Mouse (Mus musculus) limb, embryonic 14.5 days (tissue): ENCODE data around the gene Fam234b. TPM values are rescaled to one million over a fixed set of nuclear protein-coding genes. Genes with fewer than 3 reads are reported as not detected.

Experiments
- ATAC-seq: fragments of 200-750 bp; cut with Nextera tagmentation; 2 replicates; pipeline ENCODE4 v1.8.0; 2017; ENCODE audit warnings: low read depth, moderate number of reproducible peaks, moderate TSS enrichment; ENCODE audit not compliant: low FRiP score
- DNase-seq: peaks from one replicate; pipeline ENCODE4 v3.0.0-alpha.2; 2015; ENCODE audit warnings: low spot score
- H3K27ac ChIP-seq: fragments of 300-500 bp; sonication (generic); replicated peaks from 2 replicates; pipeline ENCODE4 v1.5.1; 2014; ENCODE audit warnings: low read depth, mild to moderate bottlenecking, low read length, moderate library complexity, mixed read lengths
- H3K27me3 ChIP-seq: fragments of 300-500 bp; sonication (generic); 2 replicates; pipeline ENCODE4 v1.6.1; 2014; ENCODE audit warnings: low read length, mixed read lengths; ENCODE audit not compliant: control insufficient read depth, insufficient read depth
- H3K36me3 ChIP-seq: fragments of 300-500 bp; sonication (generic); 2 replicates; pipeline ENCODE4 v1.6.1; 2014; ENCODE audit warnings: mild to moderate bottlenecking, low read length, moderate library complexity, mixed read lengths; ENCODE audit not compliant: control insufficient read depth, insufficient read depth
- H3K4me1 ChIP-seq: fragments of 300-500 bp; sonication (generic); 2 replicates; pipeline ENCODE4 v1.6.1; 2014; ENCODE audit warnings: antibody characterized with exemption, low read length, mixed read lengths; ENCODE audit not compliant: control insufficient read depth, insufficient read depth
- H3K4me2 ChIP-seq: fragments of 300-500 bp; sonication (generic); replicated peaks from 2 replicates; pipeline ENCODE4 v1.6.1; 2014; ENCODE audit warnings: low read depth, mild to moderate bottlenecking, low read length, moderate library complexity; ENCODE audit not compliant: severe bottlenecking
- H3K4me3 ChIP-seq: fragments of 300-500 bp; sonication (generic); replicated peaks from 2 replicates; pipeline ENCODE4 v1.5.1; 2014; ENCODE audit warnings: low read length
- H3K9ac ChIP-seq: fragments of 300-500 bp; sonication (generic); 2 replicates; pipeline ENCODE4 v1.6.1; 2014; ENCODE audit warnings: mild to moderate bottlenecking, low read depth, low read length, moderate library complexity; ENCODE audit not compliant: severe bottlenecking
- H3K9me3 ChIP-seq: fragments of 300-500 bp; sonication (generic); 2 replicates; pipeline ENCODE4 v1.6.1; 2016; ENCODE audit warnings: low read length; ENCODE audit not compliant: control insufficient read depth
- POLR2A ChIP-seq: fragments of 200-500 bp; IDR thresholded peaks from 2 replicates; pipeline ENCODE4 v1.8.0; 2012; ENCODE audit warnings: inconsistent platforms, mild to moderate bottlenecking, moderate library complexity, borderline replicate concordance; ENCODE audit not compliant: insufficient read depth, insufficient read length; ENCODE audit errors: extremely low read depth
- WGBS: fragments of 180-500 bp; shearing (Covaris S2); extraction: QIAGEN DNeasy Blood & Tissue Kit; methylation state at CpG from one replicate; pipeline ENCODE4 v1.1.7; 2014; 5-methylcytosine and 5-hydroxymethylcytosine counted together
- polyA plus RNA-seq, 2 experiments: library from polyadenylated mRNA; depleted of rRNA in 1 of 2; stranded (reverse) in 1 of 2; unstranded in 1 of 2; fragments of >200 nt; fragmentation: Nextera tagmentation in 1 of 2; extraction: Ambion mirVana in 1 of 2; gene quantifications; 2 replicates each; pipeline versions ENCODE4 v1.2.1 to v1.2.3; 2012 to 2014

Gene Fam234b
- polyA plus RNA-seq, 2 experiments = 23.9 to 26.2 TPM

DNA sequence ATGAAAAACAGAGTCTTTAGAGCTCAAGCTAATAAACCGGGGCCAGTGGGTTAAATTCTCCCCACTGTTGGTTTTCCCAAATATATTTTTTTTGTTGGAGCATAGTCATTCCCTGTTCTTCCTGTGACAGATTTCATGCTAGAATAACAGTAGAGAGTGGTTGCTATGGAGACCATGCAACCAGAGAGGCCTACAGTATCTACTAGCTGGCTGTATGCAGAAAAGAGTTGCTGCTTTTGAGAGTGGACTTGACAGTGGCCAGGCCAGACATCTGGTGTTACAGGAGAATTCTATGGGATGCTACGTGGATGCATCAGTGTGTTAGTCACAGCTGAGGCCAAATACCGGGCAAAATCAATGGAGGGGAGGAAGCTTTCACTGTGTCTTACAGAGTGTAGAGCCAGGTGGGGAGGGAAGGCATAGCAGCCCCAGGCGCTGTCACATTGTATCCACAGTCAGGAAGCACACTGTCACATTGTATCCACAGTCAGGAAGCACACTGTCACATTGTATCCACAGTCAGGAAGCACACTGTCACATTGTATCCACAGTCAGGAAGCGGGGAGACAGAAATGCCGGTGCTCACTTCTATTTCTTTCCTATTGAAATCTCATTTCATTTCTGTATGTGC, 26.1 kb downstream of the Fam234b start:
- 70% methylated on average over 6 of the region's 6 CpGs for WGBS
- Histone ChIP-seq H3K36me3 (peaks cover 21% of the 10 kb centered on the region), H3K4me3 (no peak overlapping the region), H3K9me3 (no peaks in the 10 kb centered on the region), H3K27me3 (no peaks in the 10 kb centered on the region), H3K9ac (no peak overlapping the region), H3K27ac (no peak overlapping the region), H3K4me1 (peaks cover 5% of the 10 kb centered on the region; the same call in 1 of the 2 replicates), H3K4me2 (no peak overlapping the region)
- DNase-seq = peak; percentile 80
- TF ChIP-seq POLR2A = no peak
- ATAC-seq = peak; percentile 83

DNA sequence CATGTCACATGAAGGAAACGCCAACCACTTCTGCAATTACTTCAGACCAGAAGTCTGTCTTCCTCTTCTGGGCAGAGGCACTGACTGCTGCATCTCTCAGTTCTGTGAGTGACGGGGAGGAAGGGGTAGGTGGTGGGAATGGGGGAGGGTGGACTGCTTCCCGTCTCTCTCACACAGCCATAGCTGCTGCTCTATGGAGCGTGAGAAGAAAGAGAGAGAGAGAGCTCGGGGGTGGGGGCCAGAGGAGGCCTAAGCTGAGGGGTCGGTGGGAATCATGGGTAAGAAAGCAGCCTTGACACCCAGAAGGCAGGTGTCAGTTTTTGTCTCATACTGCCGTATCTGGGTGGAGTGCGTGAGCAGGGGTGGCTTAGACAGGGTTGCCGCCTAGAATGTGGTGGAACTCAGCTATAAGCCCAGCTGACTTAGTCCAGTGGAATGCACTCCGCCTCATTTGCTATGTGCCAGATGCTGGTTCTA, 30.7 kb downstream of the Fam234b start:
- H3K36me3 ChIP-seq = peaks cover 51% of the 10 kb centered on the region
- ATAC-seq = no peak; the same call in 1 of the 2 replicates
- no peak for TF ChIP-seq POLR2A
- no peak overlapping the region for H3K4me2 ChIP-seq
- no peak overlapping the region for H3K9ac ChIP-seq
- no peak overlapping the region for H3K27ac ChIP-seq
- H3K4me3 ChIP-seq = no peak overlapping the region
- 69% methylated on average over 9 of the region's 10 CpGs for WGBS
- DNase-seq = no peak
- peaks cover 2% of the 10 kb centered on the region; the same call in 1 of the 2 replicates for H3K4me1 ChIP-seq
- H3K9me3 ChIP-seq = no peaks in the 10 kb centered on the region
- no peaks in the 10 kb centered on the region for H3K27me3 ChIP-seq

DNA sequence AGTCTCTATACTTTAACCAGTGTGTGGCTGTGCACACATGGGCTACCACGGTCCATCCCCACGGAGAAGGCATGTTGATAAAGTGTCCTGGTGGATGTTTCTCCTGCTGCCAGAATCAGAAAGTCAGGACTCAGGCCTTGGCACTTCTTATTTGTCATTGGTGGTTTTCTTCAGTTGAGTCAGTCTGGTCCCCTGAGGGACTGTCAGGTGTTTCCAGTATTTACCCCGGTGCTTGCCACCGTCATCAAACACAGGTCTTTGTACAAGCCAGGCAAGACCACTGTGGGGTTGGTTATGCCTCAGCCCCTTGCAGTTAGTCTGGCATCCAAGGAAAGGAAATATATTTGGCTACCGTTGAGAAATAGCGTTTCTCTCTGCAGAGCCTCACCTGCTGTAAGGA, 32.8 kb downstream of the Fam234b start:
- ATAC-seq = no peak

DNA sequence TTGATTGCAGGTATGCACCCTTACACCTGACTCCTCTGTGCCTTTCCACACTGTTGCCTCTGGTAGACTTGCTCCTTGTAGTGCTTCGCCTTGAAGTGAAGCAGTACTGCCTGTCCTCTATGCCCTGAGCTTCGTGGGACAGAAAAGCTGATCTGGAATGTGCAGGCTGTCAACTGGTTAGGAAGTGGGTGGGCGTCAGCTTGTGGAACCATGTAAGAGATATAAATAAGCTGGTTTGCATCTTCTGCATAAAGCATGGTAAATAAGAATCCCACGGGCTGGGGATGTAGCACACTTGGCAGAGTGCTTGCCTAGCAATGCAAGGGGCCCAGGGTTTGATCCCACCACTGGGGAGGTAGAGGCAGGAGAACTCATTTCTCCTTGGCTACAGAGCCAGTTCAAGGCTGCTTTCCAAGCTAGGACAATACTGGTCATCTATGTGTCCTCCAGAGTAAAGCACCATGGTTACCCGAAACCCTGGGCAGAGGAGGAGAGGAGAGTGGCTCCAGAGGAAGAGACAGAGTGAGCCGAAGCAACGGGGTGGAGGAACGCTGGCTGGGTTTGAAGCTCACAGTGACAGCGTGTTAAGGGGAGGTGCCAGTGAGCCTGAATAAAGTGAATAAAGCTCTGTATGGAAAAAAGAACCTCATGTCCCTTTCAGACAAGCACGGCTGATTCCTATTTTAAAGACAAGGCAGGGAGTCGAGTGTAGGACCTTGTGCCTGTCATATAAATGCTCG, 34.8 kb downstream of the Fam234b start:
- no peaks in the 10 kb centered on the region for H3K27me3 ChIP-seq
- peaks cover 54% of the 10 kb centered on the region for H3K36me3 ChIP-seq
- H3K4me1 ChIP-seq = no peaks in the 10 kb centered on the region
- ATAC-seq = no peak
- H3K4me3 ChIP-seq = no peak overlapping the region
- H3K9me3 ChIP-seq = no peaks in the 10 kb centered on the region
- 75% methylated on average over 12 of the region's 12 CpGs for WGBS
- H3K4me2 ChIP-seq = no peak overlapping the region
- H3K27ac ChIP-seq = no peak overlapping the region
- no peak for TF ChIP-seq POLR2A
- no peak for DNase-seq
- H3K9ac ChIP-seq = no peak overlapping the region

More for the DNA sequence above, 32.8 kb downstream of the Fam234b start:
- H3K27ac ChIP-seq = no peak overlapping the region
- DNase-seq = no peak
- no peak overlapping the region for H3K9ac ChIP-seq
- no peaks in the 10 kb centered on the region for H3K9me3 ChIP-seq
- no peak overlapping the region for H3K4me2 ChIP-seq
- TF ChIP-seq POLR2A = no peak
- no peaks in the 10 kb centered on the region for H3K4me1 ChIP-seq
- H3K4me3 ChIP-seq = no peak overlapping the region
- peaks cover 60% of the 10 kb centered on the region for H3K36me3 ChIP-seq
- WGBS = 93% methylated on average over 6 of the region's 6 CpGs
- H3K27me3 ChIP-seq = no peaks in the 10 kb centered on the region

DNA sequence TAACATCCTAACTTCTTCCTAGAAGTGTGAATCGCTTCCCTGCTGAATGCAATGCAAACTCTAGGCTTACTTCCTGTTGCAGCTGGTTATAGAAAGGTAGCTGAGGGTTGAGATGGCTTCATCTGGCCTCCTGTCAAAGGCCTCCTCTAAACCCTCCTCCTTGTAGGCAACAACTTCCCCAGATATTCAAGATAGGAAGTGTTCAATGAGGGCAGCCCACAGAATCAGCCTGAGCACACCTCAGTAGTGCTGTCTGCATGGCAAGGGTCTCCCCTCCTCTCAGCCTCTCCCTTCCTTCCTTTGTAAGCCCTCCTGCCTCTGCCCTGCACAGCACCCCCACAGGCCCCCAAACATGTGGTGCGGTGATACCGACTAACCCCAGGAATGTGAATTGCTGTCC, 38.0 kb downstream of the Fam234b start:
- DNase-seq (no peak), ATAC-seq (no peak)
- Histone ChIP-seq H3K9ac (no peak overlapping the region), H3K4me2 (no peak overlapping the region), H3K27me3 (no peaks in the 10 kb centered on the region), H3K4me3 (no peak overlapping the region), H3K36me3 (peaks cover 41% of the 10 kb centered on the region), H3K4me1 (peaks cover 3% of the 10 kb centered on the region; the same call in 1 of the 2 replicates), H3K9me3 (no peaks in the 10 kb centered on the region), H3K27ac (no peak overlapping the region)
- no peak for TF ChIP-seq POLR2A
- WGBS = 86% methylated on average over 3 of the region's 3 CpGs
